ENCODE assay signal across 8 mouse cellular contexts in genomic region chr12:20196905-20197304, GRCm38 (mm10).
DNase-seq lines count a peak whose midpoint lies in the region; ATAC-seq and TF ChIP-seq lines count a peak whose summit lies in the region.
"Not testable (repeated sequence)": the region's sequence is repeated elsewhere in the genome, so short reads cannot be mapped to it uniquely, and the experiment has no call there.

No protein-coding gene starts in this region.

- not testable (repeated sequence) for ATAC-seq in G1E (ENCODE audit: extremely low read depth, insufficient number of reproducible peaks, low FRiP score, poor library complexity, severe bottlenecking); kidney, embryonic 16.5 days (ENCODE audit: low FRiP score, low TSS enrichment); liver, postnatal 0 days; stomach, embryonic 16.5 days (ENCODE audit: insufficient read depth, low FRiP score)

- not testable (repeated sequence) for H3K36me3 ChIP-seq in G1E (replicated peaks); kidney, embryonic 16.5 days (ENCODE audit: insufficient read depth, low read length); liver, postnatal 0 days (replicated peaks; ENCODE audit: insufficient read depth, low read length); stomach, embryonic 16.5 days (ENCODE audit: control insufficient read depth, insufficient read depth, low read length)

- H3K9me3 ChIP-seq in G1E (replicated peaks): peaks cover 24% of the 10 kb centered on the region
- not testable (repeated sequence) for H3K9me3 ChIP-seq in kidney, embryonic 16.5 days (ENCODE audit: low read length); liver, postnatal 0 days (ENCODE audit: low read length); stomach, embryonic 16.5 days (replicated peaks; ENCODE audit: control insufficient read depth, low read length)

- TF ChIP-seq CTCF in G1E (IDR thresholded peaks at IDR 0.05; ENCODE audit: low read depth, low read length); liver, postnatal 0 days (IDR thresholded peaks at IDR 0.05; ENCODE audit: low read depth): not testable (repeated sequence)

- intact Hi-C loops in heart, postnatal 36 days (cut with DNase I): not testable (repeated sequence)

- H3K4me3 ChIP-seq in G1E (ENCODE audit: low read depth, low read length): peak overlapping the region; percentile 47; the same call in 1 of the 2 replicates
- H3K4me3 ChIP-seq in kidney, embryonic 16.5 days (ENCODE audit: low read length): peak overlapping the region; percentile 50
- peak overlapping the region; percentile 33 for H3K4me3 ChIP-seq in liver, postnatal 0 days (ENCODE audit: low read depth, low read length)
- H3K4me3 ChIP-seq in stomach, embryonic 16.5 days (replicated peaks; ENCODE audit: low read length): peak overlapping the region; percentile 49

- H3K4me1 ChIP-seq in G1E (ENCODE audit: insufficient read depth, low read depth, low read length); kidney, embryonic 16.5 days (ENCODE audit: insufficient read depth, low read length); liver, postnatal 0 days (ENCODE audit: insufficient read depth); stomach, embryonic 16.5 days (ENCODE audit: control insufficient read depth, insufficient read depth, low read length): not testable (repeated sequence)

- not testable (repeated sequence) for H3K27ac ChIP-seq in kidney, embryonic 16.5 days (ENCODE audit: low read length); liver, postnatal 0 days (ENCODE audit: low read depth); stomach, embryonic 16.5 days (ENCODE audit: low read length)

- not testable (repeated sequence) for TF ChIP-seq EP300 in liver, postnatal 0 days (IDR thresholded peaks at IDR 0.05; ENCODE audit: low read depth)

- peak overlapping the region; percentile 47 for H3K4me2 ChIP-seq in kidney, embryonic 16.5 days (replicated peaks; ENCODE audit: low read depth, low read length)
- H3K4me2 ChIP-seq in liver, postnatal 0 days (ENCODE audit: low read depth, low read length): peak overlapping the region; percentile 44; the same call in 1 of the 2 replicates
- H3K4me2 ChIP-seq in stomach, embryonic 16.5 days (ENCODE audit: low read depth, low read length): peak overlapping the region; percentile 32

- not testable (repeated sequence) for H3K27me3 ChIP-seq in G1E (ENCODE audit: insufficient read depth, low read length); kidney, embryonic 16.5 days (ENCODE audit: insufficient read depth, low read length); liver, postnatal 0 days (ENCODE audit: insufficient read depth, low read length); stomach, embryonic 16.5 days (ENCODE audit: control insufficient read depth, insufficient read depth, low read length)

- under 1% methylated on average over 36 of the region's 37 CpGs for WGBS in kidney, embryonic 16.5 days
- WGBS in liver, postnatal 0 days (ENCODE audit: insufficient replicate concordance): 6% methylated on average over 26 of the region's 37 CpGs
- WGBS in stomach, embryonic 16.5 days: under 1% methylated on average over 32 of the region's 37 CpGs

- DNase-seq in G1E (ENCODE audit: low spot score): not testable (repeated sequence)
- DNase-seq in embryo, embryonic 9.5 days (ENCODE audit: extremely low spot score): peak; percentile 12
- DNase-seq in forelimb bud, embryonic 11.5 days (ENCODE audit: low read depth, low spot score): peak; percentile 25
- peak; percentile 1 to 3 for DNase-seq in heart, postnatal 36 days
- peak; percentile 13 for DNase-seq in liver, postnatal 0 days
- peak; percentile 35 for DNase-seq in neural tube, embryonic 10.5 days (ENCODE audit: extremely low spot score, low spot score)

- peak overlapping the region; percentile 50 for H3K9ac ChIP-seq in kidney, embryonic 16.5 days (replicated peaks; ENCODE audit: low read length)
- H3K9ac ChIP-seq in liver, postnatal 0 days (replicated peaks): not testable (repeated sequence)
- H3K9ac ChIP-seq in stomach, embryonic 16.5 days (ENCODE audit: low read length): peak overlapping the region; percentile 61
